Mouse (Mus musculus) megakaryocyte, adult 5-6 weeks (primary cell): ENCODE results near the gene Mmp17. TPM values are rescaled to one million over a fixed set of nuclear protein-coding genes. Genes with fewer than 3 reads are reported as not detected.

ENCODE experiments used
- ATAC-seq: 2 replicates; pipeline ENCODE4 v1.8.0; 2016; ENCODE audit warnings: mild to moderate bottlenecking, inconsistent platforms; ENCODE audit not compliant: poor library complexity, severe bottlenecking
- total RNA-seq, 2 experiments: library from RNA; stranded (forward) in 1 of 2; stranded (reverse) in 1 of 2; fragments of 153-499, 151-499 nt in 1 of 2; fragments of 221-1000, 200-1000 nt in 1 of 2; gene quantifications; 2 replicates each; pipeline versions ENCODE4 v1.2.3 to v1.2.4; 2015 to 2017

Gene Mmp17
- total RNA-seq (2015): 0.18 and 0.49 TPM in 2 replicates
- 0.04 TPM in 2 replicates for total RNA-seq (2017)

DNA sequence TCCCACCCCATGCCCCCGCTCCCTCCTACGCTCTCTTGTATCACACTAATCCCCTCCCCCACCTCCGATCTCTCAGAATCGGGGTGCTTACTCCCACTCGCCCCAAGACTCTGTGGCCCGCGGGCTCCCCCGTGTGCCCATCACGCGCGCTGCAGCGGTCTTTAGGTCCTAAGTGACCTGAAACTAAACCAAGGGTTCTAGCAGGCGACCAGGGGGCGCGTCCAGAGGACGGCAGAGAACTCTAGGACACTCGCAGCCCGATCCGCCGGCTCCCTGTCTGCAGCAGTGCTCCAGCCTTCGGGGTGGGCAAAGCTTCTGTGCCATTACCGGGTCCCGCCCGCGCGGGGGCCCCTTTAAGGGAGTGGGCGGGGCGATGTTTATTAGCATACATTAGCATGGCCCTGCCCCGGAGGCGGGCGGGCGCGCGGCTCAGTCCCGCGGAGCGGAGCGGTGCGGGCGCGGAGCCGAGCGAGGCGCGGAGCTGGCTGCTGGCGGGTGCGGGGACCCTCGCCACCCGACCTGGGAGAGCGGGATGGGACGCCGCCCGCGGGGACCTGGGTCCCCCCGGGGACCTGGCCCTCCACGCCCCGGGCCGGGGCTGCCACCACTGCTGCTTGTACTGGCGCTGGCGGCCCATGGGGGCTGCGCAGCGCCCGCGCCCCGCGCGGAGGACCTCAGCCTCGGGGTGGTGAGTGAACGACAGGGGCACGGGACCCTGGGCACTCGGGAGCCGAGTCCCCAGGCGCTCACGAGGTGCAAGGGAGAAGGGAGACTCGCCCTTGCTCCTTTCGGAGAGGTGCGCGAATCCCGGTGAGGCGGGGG is at the start of gene Mmp17:
Gene Mmp17 (plus strand): TSS at position 409 of the 822 bp plus-strand sequence.
- ATAC-seq: peak; percentile 85

DNA sequence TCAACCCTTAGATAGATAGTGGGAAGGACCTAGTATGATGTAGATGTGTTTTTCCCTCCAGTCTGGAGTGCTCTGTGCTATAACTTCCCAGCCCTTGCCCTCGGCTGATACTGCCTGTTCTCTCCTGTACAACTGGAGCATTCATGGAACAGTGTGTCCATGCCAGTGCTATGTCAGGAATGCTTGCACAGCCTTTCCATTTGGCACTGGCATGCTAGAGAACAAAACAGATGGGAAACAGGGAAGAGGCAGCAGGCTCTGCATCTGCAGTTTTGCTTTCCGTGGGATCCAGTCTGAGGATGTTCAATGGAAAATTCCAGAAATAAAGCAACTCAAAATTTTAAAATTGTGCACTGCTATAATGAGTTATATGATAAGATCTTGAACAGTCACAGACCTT is 49.5 kb upstream of the Mmp17 start:
- ATAC-seq: no peak

DNA sequence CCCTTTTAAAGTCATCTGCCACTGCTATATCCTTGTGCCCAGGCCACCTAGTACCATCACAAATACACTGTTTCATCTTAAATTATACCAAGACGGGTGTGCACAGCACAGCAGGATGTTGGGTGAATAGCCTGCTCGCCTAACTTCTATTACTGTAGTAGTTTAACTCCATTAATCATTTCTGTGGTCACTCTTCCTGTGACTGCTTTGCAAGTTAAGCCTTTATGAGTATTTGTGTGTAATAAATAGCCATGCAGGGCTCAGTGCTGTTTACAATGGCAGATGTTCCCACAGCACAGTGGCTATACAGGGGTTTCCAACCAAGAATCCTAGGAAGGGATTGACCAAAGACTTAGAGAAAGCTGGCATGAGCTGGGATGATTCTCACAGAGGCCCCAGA is 48.9 kb upstream of the Mmp17 start:
- ATAC-seq: no peak

DNA sequence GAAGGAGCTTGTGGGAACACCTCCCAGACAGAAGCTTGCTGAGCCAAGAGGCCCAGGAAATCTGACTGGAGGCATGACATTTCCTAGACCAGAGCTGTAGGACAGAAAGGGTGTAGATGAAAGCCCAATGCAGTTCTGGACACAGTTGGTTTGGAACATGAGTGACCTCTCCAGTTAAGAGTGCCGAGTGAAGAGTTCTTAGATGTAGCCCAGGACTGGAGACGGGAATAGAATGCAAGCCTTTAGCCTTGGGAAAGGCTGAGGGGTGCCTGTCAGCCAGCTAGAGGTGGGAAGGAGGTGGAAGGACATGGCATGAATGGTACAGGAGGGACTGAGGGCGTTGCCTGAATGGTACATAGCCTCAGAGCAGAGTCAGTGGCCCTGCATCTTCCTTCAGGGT is 48.5 kb upstream of the Mmp17 start:
- no peak for ATAC-seq

DNA sequence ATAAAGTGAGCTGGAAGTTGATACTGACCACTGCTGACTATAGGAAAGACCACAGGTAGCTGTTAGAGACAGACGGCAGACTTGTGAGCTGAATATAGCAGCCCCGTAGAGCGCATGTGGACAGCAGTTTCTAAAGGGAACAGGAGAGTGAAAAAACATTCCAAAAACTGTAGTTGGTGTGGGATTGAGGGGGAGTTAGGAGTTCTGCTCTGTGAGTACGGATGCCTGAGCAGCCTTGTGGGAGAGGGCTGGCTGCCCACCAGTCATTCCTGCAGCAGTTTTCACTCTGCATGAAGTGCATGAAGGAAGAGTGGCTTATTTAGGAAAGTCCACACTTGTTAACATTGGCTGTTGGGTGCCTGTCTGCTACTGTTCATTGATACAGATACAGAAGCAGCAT is 45.1 kb upstream of the Mmp17 start:
- no peak for ATAC-seq

DNA sequence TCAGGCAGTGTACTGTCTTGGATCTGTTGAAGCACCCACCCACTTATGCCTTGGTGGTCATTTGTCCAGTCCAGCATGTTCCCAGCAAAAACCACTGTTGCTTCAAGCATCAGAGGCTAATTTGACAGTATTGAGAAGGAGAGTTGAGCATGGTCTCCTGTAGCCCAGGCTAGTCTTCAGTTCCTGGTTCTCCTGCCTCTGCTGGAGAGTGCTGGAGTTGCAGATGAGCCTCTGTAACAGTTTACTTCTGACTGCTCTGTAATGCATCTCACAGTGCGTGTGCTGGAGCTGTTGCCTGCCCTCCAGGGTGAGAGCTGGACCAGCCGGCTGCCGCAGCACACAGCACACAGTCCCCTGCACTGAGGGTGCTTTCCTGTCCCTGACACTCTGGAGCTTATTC is 41.7 kb upstream of the Mmp17 start:
- ATAC-seq: peak; percentile 37; the same call in 1 of the 2 replicates

DNA sequence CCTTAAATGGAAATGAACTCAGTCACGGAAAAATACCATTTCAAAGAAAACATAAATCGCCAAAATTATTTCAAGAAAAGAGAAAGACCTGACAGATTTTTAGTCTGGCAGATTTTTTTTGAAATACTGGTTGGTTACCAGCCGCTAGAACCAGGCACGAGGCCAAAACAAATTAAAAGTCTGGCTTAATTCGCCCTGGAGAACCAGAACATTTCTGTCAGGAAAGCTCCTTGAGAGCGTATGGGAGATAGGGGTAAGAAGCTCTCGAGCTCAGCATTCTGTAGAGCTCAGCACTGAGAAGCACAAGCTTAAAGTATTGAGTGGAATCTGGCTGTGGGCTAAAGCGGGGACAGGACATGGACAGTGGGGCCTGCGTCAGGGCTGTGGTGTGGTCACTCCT is 38.2 kb upstream of the Mmp17 start:
- ATAC-seq: no peak

DNA sequence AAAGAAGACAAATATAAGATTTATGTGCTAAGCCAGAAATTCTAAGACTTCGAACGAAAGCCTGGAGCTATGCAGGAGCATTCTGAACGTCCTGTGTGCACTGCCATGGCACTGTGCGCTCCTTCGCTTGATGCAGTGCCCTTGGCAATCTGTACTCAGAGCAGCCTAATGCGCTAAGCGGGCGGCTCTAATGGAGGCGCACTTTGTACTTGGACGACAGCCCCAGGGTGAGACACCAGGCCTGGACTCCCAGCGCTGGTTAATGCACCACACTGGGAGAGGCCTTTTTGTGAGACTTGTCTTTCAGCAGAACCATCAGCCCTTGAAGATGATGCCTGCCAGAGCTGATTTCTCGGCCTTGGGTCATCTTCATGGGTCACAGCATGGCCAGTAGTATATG is 34.3 kb upstream of the Mmp17 start:
- ATAC-seq: no peak

DNA sequence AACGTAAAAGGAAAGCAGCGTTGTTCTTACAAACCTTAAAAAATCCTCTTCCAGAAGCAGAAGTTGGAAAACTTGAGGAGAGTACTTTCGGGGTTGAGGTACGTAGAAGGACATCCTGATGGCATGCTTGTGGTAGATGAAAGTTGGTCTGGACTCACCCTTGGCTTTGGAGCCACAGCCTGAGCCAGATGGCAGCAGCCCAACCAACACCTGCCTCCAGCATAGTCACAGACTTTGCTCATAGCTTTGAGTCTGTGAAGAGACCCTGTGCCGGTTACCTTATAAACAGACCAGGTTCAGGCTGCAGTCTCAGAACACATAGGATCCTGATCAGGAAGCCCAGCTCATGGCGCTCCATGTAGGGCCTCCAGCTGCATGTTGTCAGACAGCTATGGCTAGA is 33.2 kb upstream of the Mmp17 start:
- no peak for ATAC-seq

DNA sequence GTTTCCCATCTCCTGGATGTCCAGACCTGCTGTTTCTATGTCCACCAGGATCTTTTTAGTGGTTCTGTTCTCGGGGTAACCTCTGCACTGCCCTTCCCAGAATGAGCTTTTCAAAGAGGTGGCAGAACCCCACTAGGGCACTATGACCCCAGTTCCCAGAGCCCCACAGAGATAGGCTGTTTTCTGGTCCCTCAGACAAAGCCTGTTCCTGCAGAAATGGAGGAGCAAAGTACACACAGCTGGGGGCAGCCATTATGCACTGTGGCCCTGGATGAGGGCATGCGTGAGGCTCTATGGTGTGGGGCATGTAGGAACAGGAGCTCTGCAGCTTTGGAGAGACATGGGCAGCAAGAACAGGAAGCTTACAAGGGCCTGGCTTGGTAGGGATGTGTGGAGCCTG is 32.0 kb upstream of the Mmp17 start:
- ATAC-seq: no peak

DNA sequence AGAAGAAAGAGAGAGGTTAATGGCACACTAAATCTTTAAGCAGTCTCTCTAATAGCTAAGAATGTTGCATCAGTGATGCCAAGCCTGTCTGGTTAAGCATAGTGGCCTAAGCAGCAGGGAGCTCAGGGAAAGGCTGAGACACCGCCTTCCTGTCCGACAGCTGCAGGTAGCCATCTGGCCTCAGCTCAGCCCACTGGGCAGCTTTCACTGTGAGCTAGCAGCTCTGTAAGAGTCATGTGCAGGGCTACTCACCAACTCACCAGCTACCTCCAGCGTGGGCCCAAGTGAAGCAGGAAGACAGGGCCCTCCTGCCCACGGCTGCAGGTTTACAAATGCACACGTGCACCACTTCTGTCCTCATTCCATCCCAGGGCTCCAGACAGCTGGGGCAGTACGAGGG is 30.3 kb upstream of the Mmp17 start:
- ATAC-seq: no peak

DNA sequence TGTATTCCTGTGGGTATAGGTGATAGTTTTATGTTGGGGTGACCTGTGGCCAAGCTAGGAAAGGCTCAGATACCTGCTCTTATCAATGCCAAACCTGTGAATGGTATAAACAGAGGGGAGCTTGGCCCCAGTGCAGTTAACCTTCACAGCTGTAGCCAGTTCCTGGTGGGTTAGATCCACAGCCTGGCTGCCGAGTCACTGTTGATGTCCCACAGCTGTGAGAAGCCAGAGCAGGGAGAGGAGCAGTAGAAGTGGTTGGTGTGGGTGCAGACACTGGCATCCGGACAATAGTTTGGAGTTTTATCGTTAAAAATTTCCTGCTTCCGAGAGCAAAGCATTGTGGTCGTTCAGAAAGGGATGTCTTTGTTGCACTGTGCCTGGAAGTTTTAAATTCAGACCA is 25.4 kb upstream of the Mmp17 start:
- ATAC-seq: no peak

DNA sequence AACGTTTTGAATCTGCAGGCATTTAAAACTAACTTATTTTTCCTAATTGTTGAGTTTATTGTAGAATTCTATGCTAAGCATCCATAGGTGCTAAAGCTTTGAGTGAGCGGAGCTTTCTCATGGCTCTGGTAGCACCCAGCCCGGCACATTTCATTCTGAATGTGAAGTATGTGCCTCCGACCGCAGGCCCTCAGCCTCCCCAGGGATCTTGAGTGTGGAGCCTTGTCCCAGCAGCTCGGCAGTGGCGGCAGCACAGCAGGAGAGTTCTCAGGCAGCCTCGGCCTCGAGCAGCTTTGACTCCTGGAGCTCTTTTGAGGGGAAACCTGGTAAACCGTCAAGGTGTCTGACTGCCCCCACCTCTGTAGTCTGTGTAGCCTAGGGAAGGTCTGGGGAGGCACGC is 24.7 kb upstream of the Mmp17 start:
- no peak for ATAC-seq

DNA sequence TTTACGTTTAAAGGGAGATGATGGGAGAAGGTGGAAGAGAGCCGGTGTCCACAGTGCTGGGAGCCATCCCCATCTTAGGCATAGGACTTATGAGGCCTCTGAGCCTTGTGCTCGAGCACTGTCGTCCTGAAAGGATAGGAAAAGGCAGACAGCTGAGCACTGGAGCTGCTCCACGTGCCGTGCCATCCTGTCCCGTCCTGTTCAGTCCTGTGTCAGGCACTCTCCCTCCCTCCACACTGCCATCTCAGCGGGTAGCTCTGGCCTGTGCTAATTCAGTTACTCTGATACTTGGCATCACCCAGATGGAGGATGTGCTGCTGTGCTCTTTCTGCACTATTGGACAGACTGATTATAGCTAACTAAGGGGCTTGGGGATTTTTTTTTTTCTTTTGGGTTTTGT is 21.6 kb upstream of the Mmp17 start:
- ATAC-seq: no peak

DNA sequence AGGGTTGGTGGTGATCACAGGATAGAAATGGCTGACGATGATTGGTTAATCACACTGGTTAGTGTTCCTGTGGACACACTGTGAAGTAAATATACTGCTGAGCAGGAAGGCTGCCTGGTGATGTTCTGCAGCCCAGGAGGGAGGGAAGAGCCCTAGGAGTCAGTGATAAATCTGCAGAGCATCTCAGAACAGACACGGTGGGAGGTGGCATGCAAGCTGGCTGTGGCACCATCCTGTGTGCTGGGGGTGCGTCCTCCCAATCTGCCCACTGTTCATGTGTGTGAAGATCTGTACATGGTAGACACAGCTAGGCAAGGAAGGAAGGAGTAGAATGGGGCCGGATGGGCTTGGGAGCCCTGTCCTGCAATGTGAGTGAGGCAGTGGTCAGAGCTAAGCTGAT is 15.4 kb upstream of the Mmp17 start:
- ATAC-seq: no peak

DNA sequence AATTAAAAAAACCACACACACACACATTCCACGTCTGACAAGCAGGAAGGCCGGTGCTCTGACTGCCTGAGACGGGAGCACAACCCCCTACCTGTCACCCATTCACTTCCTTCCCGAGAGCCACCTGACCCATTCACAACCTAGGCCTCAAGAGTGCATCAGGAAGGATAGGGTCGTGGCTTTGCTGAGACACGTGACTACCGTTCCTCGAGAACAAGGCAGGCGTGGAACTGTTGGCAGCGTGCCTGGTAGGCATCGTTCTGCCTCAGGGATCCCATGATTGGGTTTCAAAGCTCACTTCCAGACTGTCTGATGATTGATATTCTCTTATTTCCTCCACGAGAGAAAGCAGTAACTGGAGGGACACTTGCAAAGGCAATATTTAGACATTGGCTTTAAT is 5.8 kb upstream of the Mmp17 start:
- no peak for ATAC-seq

DNA sequence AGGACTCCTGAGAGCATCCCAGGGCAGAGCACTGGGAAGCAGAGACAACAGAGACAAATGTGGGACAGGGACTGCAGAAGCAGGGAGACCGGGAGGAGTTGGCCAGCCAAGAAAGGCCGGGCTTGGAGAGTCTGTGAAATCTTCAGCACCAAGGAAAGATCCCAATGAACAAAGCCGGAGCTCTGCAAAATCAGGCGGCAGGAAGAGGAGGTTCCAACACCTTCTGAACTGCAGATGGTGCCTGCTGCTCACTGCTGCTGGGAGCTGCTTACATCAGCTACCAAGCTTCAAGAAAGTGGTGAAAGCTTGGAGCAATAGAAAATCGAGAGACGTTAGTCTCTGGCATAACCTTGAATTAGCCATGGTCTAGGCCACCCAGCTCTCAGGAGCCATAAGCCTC is 3.9 kb upstream of the Mmp17 start:
- ATAC-seq: no peak

DNA sequence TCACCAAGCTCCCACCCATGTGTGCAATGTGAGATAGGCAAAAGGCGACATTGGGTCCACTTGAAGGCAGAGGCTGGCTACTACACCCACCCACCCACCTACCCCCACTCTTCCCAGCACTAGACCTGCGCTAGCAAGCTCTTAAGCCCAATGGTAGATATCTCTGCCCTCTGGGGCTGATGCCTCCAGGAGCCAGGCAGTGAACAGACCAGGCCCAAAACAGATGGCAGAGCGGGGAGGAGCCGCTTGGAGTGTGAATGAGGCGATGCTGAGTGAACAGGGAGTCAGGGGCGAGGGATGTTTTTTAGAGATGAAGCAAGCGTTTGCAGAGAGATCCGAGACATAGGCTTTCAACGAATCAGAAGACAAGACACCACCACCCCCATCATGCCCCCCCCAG is 3.4 kb upstream of the Mmp17 start:
- ATAC-seq: no peak

DNA sequence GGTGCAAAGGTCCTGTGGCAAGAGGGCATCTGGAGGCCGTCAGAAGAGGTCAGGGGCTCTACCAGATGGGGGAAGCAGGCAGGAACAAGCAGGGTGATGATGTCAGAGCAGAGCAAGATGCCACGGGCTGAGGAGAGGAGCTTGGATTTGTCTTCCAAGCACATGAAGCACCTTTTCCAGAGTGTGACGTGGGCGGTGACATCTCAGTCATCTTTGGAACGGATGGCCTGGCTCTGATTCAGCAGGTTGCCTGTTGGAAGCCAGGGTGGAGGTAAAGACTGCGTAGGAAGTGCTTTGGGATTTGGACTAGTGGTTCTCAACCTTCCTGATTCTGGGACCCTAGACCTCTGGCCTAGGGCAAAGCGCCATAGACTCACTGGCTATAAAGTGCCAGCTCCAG is 3.0 kb upstream of the Mmp17 start:
- ATAC-seq: no peak

DNA sequence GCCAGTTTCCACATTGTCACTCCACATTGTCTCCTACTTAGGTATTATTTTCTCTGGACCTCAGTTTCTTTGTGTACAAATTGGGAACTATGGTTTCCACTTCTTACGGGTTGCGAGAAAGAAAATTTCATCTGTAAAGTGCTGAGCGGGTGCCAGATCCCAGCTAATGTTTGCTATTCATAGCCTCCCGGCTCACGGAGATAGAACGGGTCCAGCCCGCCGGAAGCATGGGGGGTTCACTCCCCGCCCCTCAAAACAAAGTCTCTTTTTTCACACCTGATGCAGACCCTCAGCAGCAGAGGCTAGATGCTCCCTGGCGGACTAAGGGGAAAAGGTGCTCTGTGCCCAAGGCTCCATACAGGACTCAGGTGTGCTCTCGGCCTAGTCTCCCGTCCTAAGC is 638 bp upstream of the Mmp17 start:
- no peak for ATAC-seq

DNA sequence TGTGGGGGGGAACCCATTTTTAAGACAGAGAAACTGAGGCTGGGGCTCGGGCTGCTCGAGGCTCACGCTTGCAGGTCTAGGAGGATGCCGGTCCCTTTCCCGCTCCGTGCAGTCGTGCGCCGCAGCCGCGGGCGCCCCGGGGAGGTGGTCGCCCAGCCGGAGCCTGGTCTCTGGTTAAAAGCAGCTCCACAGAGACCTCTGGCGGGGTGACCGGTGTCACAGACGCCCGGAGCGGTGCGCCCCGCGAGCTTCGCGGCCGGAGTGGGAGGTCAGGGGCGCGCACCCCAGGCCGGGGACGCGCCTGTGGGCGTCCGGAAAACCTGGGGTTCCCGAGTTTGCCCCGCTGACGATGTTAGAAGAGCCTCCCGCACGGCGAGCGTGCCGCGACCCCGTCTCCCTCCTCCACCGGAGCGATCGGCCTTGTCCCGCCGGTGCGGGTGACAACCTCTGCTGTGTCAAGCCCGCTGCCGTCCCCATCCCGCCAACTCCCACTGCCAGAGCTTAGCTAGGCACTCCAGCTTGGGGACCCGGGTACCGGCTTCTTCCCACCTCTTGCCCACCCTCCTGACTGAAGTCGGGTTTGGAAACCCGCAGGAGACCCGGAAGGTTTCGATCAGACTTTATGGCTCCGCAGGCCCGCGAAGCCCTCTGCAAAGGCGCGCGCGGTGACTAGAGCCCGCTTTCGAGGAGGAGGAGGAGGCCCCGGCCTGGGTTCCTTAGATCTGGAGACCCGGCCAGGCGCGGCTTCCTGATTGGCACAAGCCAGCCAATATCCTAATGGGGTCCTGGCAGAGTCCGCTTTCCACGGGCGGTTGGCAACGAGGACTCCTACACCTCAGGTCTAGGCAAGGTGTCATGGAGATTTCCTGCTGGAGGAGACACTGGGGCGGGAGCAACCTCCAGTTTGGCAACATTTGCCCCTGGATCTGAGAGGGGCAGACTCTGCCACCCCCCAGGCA is 893 bp downstream of the Mmp17 start:
- ATAC-seq: no peak

DNA sequence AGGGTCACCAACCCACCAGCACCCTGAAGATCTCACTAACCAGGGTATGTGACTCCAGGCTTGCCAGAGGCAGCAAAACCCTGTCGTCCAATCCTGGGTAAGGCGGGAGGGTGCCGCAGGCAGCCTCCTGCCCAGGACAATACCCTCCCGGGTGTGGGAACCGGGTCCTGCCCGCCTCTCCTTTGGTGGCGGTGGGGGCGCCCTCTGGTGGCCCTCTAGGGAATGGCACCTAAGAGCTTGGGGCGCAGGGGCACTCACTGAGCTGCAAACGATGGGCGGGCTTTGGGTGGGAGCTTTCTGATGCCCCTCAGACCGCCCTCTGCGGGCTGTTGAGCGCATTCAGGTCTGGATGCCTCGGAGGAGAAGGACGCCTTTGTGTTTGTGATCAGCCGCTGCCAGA is 2.0 kb downstream of the Mmp17 start:
- peak; percentile 72 for ATAC-seq
